Mouse (Mus musculus): ENCODE measurements around the gene Cpsf7. TPM values are rescaled to one million over a fixed set of nuclear protein-coding genes. Genes with fewer than 3 reads are reported as not detected.

Gene Cpsf7
- polyA plus RNA-seq, 1 experiment from 2014 or later, result 17.7 TPM

- ATAC-seq, result no peak
- no peak overlapping the region for H3K9ac ChIP-seq (ENCODE audit: low read depth, low read length)
- whole genome bisulfite sequencing, result 35% methylated on average over 8 of the region's 8 CpGs
- no peaks in the 10 kb centered on the region for H3K27me3 ChIP-seq (replicated peaks; ENCODE audit: control insufficient read depth, insufficient read depth, low read length)
- H3K4me2 ChIP-seq (replicated peaks; ENCODE audit: low read depth), result no peak overlapping the region
- H3K36me3 ChIP-seq (ENCODE audit: control insufficient read depth, insufficient read depth), result peaks cover 49% of the 10 kb centered on the region
- H3K4me1 ChIP-seq (replicated peaks; ENCODE audit: control insufficient read depth, insufficient read depth, low read length), result no peaks in the 10 kb centered on the region
- no peak overlapping the region for H3K4me3 ChIP-seq (ENCODE audit: low read depth, low read length)
- H3K9me3 ChIP-seq (ENCODE audit: control insufficient read depth), result no peaks in the 10 kb centered on the region
- peak; percentile 21 for TF ChIP-seq CTCF (IDR thresholded peaks at IDR 0.05; ENCODE audit: low read depth)
- H3K27ac ChIP-seq (ENCODE audit: low read depth, low read length), result no peak overlapping the region; the same call in 1 of the 2 replicates
Measured at GRCm38 (mm10) chr19:10497512-10498160, 27.4 kb upstream of the Cpsf7 start.

GRCm38 (mm10) chr19:10500581-10500980 lies 24.5 kb upstream of the Cpsf7 start:
- TF ChIP-seq CTCF (IDR thresholded peaks at IDR 0.05; ENCODE audit: low read depth), result no peak
- Histone ChIP-seq H3K9ac (ENCODE audit: low read depth, low read length) (no peak overlapping the region), H3K36me3 (ENCODE audit: control insufficient read depth, insufficient read depth) (peaks cover 62% of the 10 kb centered on the region), H3K4me1 (replicated peaks; ENCODE audit: control insufficient read depth, insufficient read depth, low read length) (no peaks in the 10 kb centered on the region), H3K9me3 (ENCODE audit: control insufficient read depth) (no peaks in the 10 kb centered on the region), H3K27ac (ENCODE audit: low read depth, low read length) (no peak overlapping the region), H3K4me3 (ENCODE audit: low read depth, low read length) (no peak overlapping the region), H3K4me2 (replicated peaks; ENCODE audit: low read depth) (no peak overlapping the region), H3K27me3 (replicated peaks; ENCODE audit: control insufficient read depth, insufficient read depth, low read length) (no peaks in the 10 kb centered on the region)
- 72% methylated on average over 8 of the region's 8 CpGs for WGBS
- ATAC-seq, result no peak

GRCm38 (mm10) chr19:10502571-10502970 lies 22.5 kb upstream of the Cpsf7 start:
- Histone ChIP-seq H3K9ac (ENCODE audit: low read depth, low read length) (no peak overlapping the region), H3K27me3 (replicated peaks; ENCODE audit: control insufficient read depth, insufficient read depth, low read length) (no peaks in the 10 kb centered on the region), H3K4me2 (replicated peaks; ENCODE audit: low read depth) (no peak overlapping the region), H3K4me3 (ENCODE audit: low read depth, low read length) (no peak overlapping the region), H3K36me3 (ENCODE audit: control insufficient read depth, insufficient read depth) (peaks cover 71% of the 10 kb centered on the region), H3K9me3 (ENCODE audit: control insufficient read depth) (no peaks in the 10 kb centered on the region), H3K4me1 (replicated peaks; ENCODE audit: control insufficient read depth, insufficient read depth, low read length) (no peaks in the 10 kb centered on the region), H3K27ac (ENCODE audit: low read depth, low read length) (no peak overlapping the region)
- 0 out of 2 replicates have a peak, but pooled peaks have one; percentile 22 for ATAC-seq
- TF ChIP-seq CTCF (IDR thresholded peaks at IDR 0.05; ENCODE audit: low read depth), result peak; percentile 93
- 4% methylated on average over 4 of the region's 4 CpGs for WGBS

DNA sequence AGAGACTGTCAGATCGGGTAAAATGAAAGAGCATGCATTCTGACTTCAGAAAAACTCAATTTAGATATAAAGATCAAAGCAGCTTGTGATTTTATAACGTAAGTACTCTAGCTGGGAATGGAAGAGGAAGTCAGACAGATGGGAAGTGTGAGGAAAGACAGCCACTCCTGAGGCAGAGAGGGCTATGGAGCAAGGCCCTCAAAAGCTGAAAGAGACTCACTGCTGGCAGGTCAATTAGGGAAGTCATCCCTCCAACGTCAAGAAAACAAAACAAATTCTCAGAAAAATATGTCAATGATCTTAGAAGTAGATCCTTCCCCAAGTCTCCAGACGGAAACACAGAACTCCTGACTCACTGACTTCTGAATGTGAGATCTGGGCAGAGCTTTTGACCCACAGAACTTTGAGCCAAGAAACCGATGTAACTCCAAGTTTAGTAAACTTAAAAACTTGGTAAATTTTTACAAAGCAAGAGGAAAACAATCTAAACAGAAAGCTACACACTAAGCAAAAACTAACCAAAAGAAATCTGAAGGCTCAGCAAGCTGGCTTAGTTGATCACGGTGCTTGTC lies 14.2 kb upstream of the Cpsf7 start:
- no peaks in the 10 kb centered on the region for H3K9me3 ChIP-seq (ENCODE audit: control insufficient read depth)
- no peak for TF ChIP-seq CTCF (IDR thresholded peaks at IDR 0.05; ENCODE audit: low read depth)
- no peak overlapping the region for H3K9ac ChIP-seq (ENCODE audit: low read depth, low read length)
- no peak overlapping the region for H3K27ac ChIP-seq (ENCODE audit: low read depth, low read length)
- no peaks in the 10 kb centered on the region for H3K27me3 ChIP-seq (replicated peaks; ENCODE audit: control insufficient read depth, insufficient read depth, low read length)
- WGBS, result 71% methylated on average over 6 of the region's 6 CpGs
- H3K4me3 ChIP-seq (ENCODE audit: low read depth, low read length), result no peak overlapping the region
- H3K4me2 ChIP-seq (replicated peaks; ENCODE audit: low read depth), result no peak overlapping the region
- H3K36me3 ChIP-seq (ENCODE audit: control insufficient read depth, insufficient read depth), result peaks cover 44% of the 10 kb centered on the region
- ATAC-seq, result no peak
- H3K4me1 ChIP-seq (replicated peaks; ENCODE audit: control insufficient read depth, insufficient read depth, low read length), result no peaks in the 10 kb centered on the region

DNA sequence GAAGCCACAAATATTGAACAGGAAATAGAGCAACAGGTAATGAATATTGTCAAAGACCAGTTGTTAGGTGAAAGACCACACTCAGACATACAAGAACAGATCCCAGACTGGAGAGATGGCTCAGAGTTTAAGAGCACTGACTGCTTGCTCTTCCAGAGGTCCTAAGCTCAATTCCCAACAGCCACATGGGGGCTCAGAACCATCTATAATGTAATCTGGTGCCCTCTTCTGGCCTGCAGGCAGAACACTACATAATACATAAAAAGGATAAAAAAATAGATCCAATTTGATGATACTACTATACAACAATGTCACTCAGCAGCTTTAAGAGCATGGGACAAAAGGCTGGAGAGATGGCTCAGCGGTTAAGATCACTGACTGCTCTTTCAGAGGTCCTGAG lies 4.7 kb upstream of the Cpsf7 start:
- ATAC-seq, result no peak
- H3K27ac ChIP-seq (ENCODE audit: low read depth, low read length), result no peak overlapping the region
- H3K27me3 ChIP-seq (replicated peaks; ENCODE audit: control insufficient read depth, insufficient read depth, low read length), result no peaks in the 10 kb centered on the region
- H3K4me2 ChIP-seq (replicated peaks; ENCODE audit: low read depth), result no peak overlapping the region
- no peak overlapping the region for H3K4me3 ChIP-seq (ENCODE audit: low read depth, low read length)
- H3K4me1 ChIP-seq (replicated peaks; ENCODE audit: control insufficient read depth, insufficient read depth, low read length), result no peaks in the 10 kb centered on the region
- WGBS, result 50% methylated on average over 1 of the region's 1 CpGs
- no peaks in the 10 kb centered on the region for H3K9me3 ChIP-seq (ENCODE audit: control insufficient read depth)
- H3K9ac ChIP-seq (ENCODE audit: low read depth, low read length), result no peak overlapping the region
- peak; percentile 70 for TF ChIP-seq CTCF (IDR thresholded peaks at IDR 0.05; ENCODE audit: low read depth)
- peaks cover 17% of the 10 kb centered on the region for H3K36me3 ChIP-seq (ENCODE audit: control insufficient read depth, insufficient read depth)

DNA sequence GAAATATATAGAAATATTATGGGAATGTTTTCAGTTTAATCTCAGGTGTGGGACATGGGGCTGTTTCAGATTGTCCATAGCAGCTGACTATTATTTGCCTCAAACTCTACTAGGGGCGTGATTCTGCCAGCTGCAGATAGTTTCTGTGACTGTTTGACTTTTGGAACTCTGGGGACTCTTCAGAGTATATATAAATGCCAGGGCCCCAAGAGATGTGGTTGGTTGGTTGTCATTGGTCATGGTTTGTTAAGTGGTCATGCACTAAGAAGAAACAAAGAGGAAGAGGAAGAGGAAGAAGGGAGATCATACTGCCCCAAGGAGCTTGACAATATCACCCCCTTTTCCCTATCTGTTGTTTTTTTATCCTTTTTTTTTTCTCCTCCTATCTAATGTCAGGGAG lies 3.1 kb upstream of the Cpsf7 start:
- Histone ChIP-seq H3K4me1 (replicated peaks; ENCODE audit: control insufficient read depth, insufficient read depth, low read length) (peaks cover 7% of the 10 kb centered on the region), H3K4me3 (ENCODE audit: low read depth, low read length) (no peak overlapping the region), H3K36me3 (ENCODE audit: control insufficient read depth, insufficient read depth) (peaks cover 7% of the 10 kb centered on the region), H3K27me3 (replicated peaks; ENCODE audit: control insufficient read depth, insufficient read depth, low read length) (no peaks in the 10 kb centered on the region), H3K27ac (ENCODE audit: low read depth, low read length) (no peak overlapping the region), H3K9ac (ENCODE audit: low read depth, low read length) (no peak overlapping the region), H3K9me3 (ENCODE audit: control insufficient read depth) (no peaks in the 10 kb centered on the region), H3K4me2 (replicated peaks; ENCODE audit: low read depth) (no peak overlapping the region)
- WGBS, result 46% methylated on average over 1 of the region's 1 CpGs
- no peak for ATAC-seq
- TF ChIP-seq CTCF (IDR thresholded peaks at IDR 0.05; ENCODE audit: low read depth), result no peak

Data from intestine, postnatal 0 days (tissue).